Mouse (Mus musculus): ENCODE results near the gene Pbx4.

The Pbx4 gene

GRCm38 (mm10) chr8:69808864-69809403 lies 23.4 kb upstream of the Pbx4 start:
- DNase-seq (ENCODE audit: low read depth in 2 of 2, low spot score in 2 of 2) = peak; percentile 36 to 44

GRCm38 (mm10) chr8:69809820-69810219 lies 22.5 kb upstream of the Pbx4 start:
- no peak for DNase-seq (ENCODE audit: low read depth in 2 of 2, low spot score in 2 of 2)

GRCm38 (mm10) chr8:69814881-69815280 lies 17.4 kb upstream of the Pbx4 start:
- DNase-seq (ENCODE audit: low read depth in 2 of 2, low spot score in 2 of 2) = no peak

- DNase-seq (ENCODE audit: low read depth in 2 of 2, low spot score in 2 of 2) = no peak
These were observed 16.9 kb upstream of the Pbx4 start for GRCm38 (mm10) chr8:69815396-69815795.

- no peak for DNase-seq (ENCODE audit: low read depth in 2 of 2, low spot score in 2 of 2)
These were observed 11.8 kb upstream of the Pbx4 start for GRCm38 (mm10) chr8:69820466-69820865.

GRCm38 (mm10) chr8:69821971-69822385 lies 10.3 kb upstream of the Pbx4 start:
- peak in 1 of 2 experiments; percentile 11 for DNase-seq (ENCODE audit: low read depth in 2 of 2, low spot score in 2 of 2)

- peak; percentile 13 to 27 for DNase-seq (ENCODE audit: low read depth in 2 of 2, low spot score in 2 of 2)
These were observed 9.7 kb upstream of the Pbx4 start, which contains the start of gene Lpar2 for GRCm38 (mm10) chr8:69822386-69823191. TSS of gene Lpar2 (plus strand) at chr8:69822429.

GRCm38 (mm10) chr8:69826371-69826770 lies 5.9 kb upstream of the Pbx4 start:
- no peak for DNase-seq (ENCODE audit: low read depth in 2 of 2, low spot score in 2 of 2)

GRCm38 (mm10) chr8:69837057-69837682 lies 4.9 kb downstream of the Pbx4 start:
- no peak for DNase-seq (ENCODE audit: low read depth in 2 of 2, low spot score in 2 of 2)

GRCm38 (mm10) chr8:69847167-69848065 lies 15.1 kb downstream of the Pbx4 start:
- DNase-seq (ENCODE audit: low read depth in 2 of 2, low spot score in 2 of 2) = no peak

- no peak for DNase-seq (ENCODE audit: low read depth in 2 of 2, low spot score in 2 of 2)
These were observed 16.7 kb downstream of the Pbx4 start for GRCm38 (mm10) chr8:69848951-69849350.

GRCm38 (mm10) chr8:69849899-69850298 lies 17.6 kb downstream of the Pbx4 start:
- no peak for DNase-seq (ENCODE audit: low read depth in 2 of 2, low spot score in 2 of 2)

- no peak for DNase-seq (ENCODE audit: low read depth in 2 of 2, low spot score in 2 of 2)
These were observed 18.7 kb downstream of the Pbx4 start for GRCm38 (mm10) chr8:69850926-69851506.

GRCm38 (mm10) chr8:69853869-69854268 lies 21.6 kb downstream of the Pbx4 start:
- no peak for DNase-seq (ENCODE audit: low read depth in 2 of 2, low spot score in 2 of 2)

- DNase-seq (ENCODE audit: low read depth in 2 of 2, low spot score in 2 of 2) = no peak
These were observed 28.5 kb downstream of the Pbx4 start for GRCm38 (mm10) chr8:69860807-69861206.

- no peak for DNase-seq (ENCODE audit: low read depth in 2 of 2, low spot score in 2 of 2)
These were observed 29.0 kb downstream of the Pbx4 start for GRCm38 (mm10) chr8:69861251-69861650.

GRCm38 (mm10) chr8:69863387-69864020 lies 31.2 kb downstream of the Pbx4 start:
- DNase-seq (ENCODE audit: low read depth in 2 of 2, low spot score in 2 of 2) = no peak

- no peak for DNase-seq (ENCODE audit: low read depth in 2 of 2, low spot score in 2 of 2)
These were observed 31.9 kb downstream of the Pbx4 start for GRCm38 (mm10) chr8:69864180-69864579.

GRCm38 (mm10) chr8:69867696-69868326 lies 35.5 kb downstream of the Pbx4 start:
- DNase-seq (ENCODE audit: low read depth in 2 of 2, low spot score in 2 of 2) = no peak

All from CD8-positive naive resting alpha-beta T cell, adult 2 months (primary cell).